9 mouse cellular contexts compared by ENCODE assay signal in genomic region chr14:20178593-20178992, GRCm38 (mm10). TPM values are rescaled to one million over a fixed set of nuclear protein-coding genes. Genes with fewer than 3 reads are reported as not detected.
DNase-seq lines count a peak whose midpoint lies in the region; ATAC-seq and TF ChIP-seq lines count a peak whose summit lies in the region.
"Had no signal": no experiment of that assay in that cellular context is flagged by ENCODE, and none has a peak within 500 bp of the region (broad histone marks: within the 10 kb centered on the region; RNA-seq: fewer than 3 reads in every experiment).

No protein-coding gene starts in this region.

- H3K4me2 ChIP-seq in hindbrain, embryonic 16.5 days (ENCODE audit: low read length) = no peak overlapping the region
- H3K4me2 ChIP-seq in limb, embryonic 12.5 days = peak overlapping the region; percentile 88

- no peak for DNase-seq in hindbrain, embryonic 10.5 days (ENCODE audit: low spot score)
- DNase-seq in spleen, adult 2 months (ENCODE audit: low read depth in 1 of 2, low spot score in 2 of 2) = no peak
- no peak for DNase-seq in spleen, postnatal 4 days (ENCODE audit: low spot score in 2 of 2)
- DNase-seq in adrenal gland, adult 18-20 months (ENCODE audit: low spot score in 2 of 2) = no peak
- DNase-seq in ovary, postnatal 36 days (ENCODE audit: low spot score) = no peak
- DNase-seq in cerebellum, adult 18-20 months = no peak
- DNase-seq: right cerebral cortex, postnatal 14 days had no signal

- no peak for ATAC-seq in hindbrain, embryonic 16.5 days
- no peak for ATAC-seq in limb, embryonic 12.5 days (ENCODE audit: insufficient number of reproducible peaks, insufficient read depth, low FRiP score, low TSS enrichment, low read depth)

- 0 out of 2 replicates have a peak, but pooled peaks cover 15% of the 10 kb centered on the region for H3K36me3 ChIP-seq in hindbrain, embryonic 10.5 days
- H3K36me3 ChIP-seq in hindbrain, embryonic 16.5 days (ENCODE audit: control insufficient read depth, insufficient read depth, low read length) = no peaks in the 10 kb centered on the region
- no peaks in the 10 kb centered on the region for H3K36me3 ChIP-seq in spleen, adult 2 months (ENCODE audit: control insufficient read depth, insufficient read depth, low read length)
- no peaks in the 10 kb centered on the region for H3K36me3 ChIP-seq in limb, embryonic 12.5 days

- no peaks in the 10 kb centered on the region for H3K9me3 ChIP-seq in hindbrain, embryonic 10.5 days
- no peaks in the 10 kb centered on the region for H3K9me3 ChIP-seq in hindbrain, embryonic 16.5 days (ENCODE audit: control insufficient read depth, low read length)
- no peaks in the 10 kb centered on the region for H3K9me3 ChIP-seq in limb, embryonic 12.5 days

- H3K4me3 ChIP-seq in hindbrain, embryonic 10.5 days = peak overlapping the region; percentile 69
- no peak overlapping the region for H3K4me3 ChIP-seq in hindbrain, embryonic 16.5 days (ENCODE audit: low read length)
- peak overlapping the region; percentile 11; the same call in 1 of the 2 replicates for H3K4me3 ChIP-seq in spleen, adult 2 months (ENCODE audit: extremely low read depth, insufficient read depth, insufficient read length)
- H3K4me3 ChIP-seq in limb, embryonic 12.5 days (replicated peaks) = no peak overlapping the region

- WGBS in hindbrain, embryonic 10.5 days = 8% methylated on average over 4 of the region's 4 CpGs
- 13% methylated on average over 4 of the region's 4 CpGs for WGBS in hindbrain, embryonic 16.5 days
- 19% methylated on average over 4 of the region's 4 CpGs for WGBS in spleen, adult 2 months
- WGBS in limb, embryonic 12.5 days = 21% methylated on average over 4 of the region's 4 CpGs

- H3K4me1 ChIP-seq in hindbrain, embryonic 10.5 days (replicated peaks) = peaks cover 60% of the 10 kb centered on the region
- peaks cover 11% of the 10 kb centered on the region for H3K4me1 ChIP-seq in hindbrain, embryonic 16.5 days (ENCODE audit: control insufficient read depth, insufficient read depth, low read depth, low read length)
- peaks cover 23% of the 10 kb centered on the region for H3K4me1 ChIP-seq in spleen, adult 2 months (ENCODE audit: control insufficient read depth, insufficient read depth, insufficient read length)
- peaks cover 47% of the 10 kb centered on the region for H3K4me1 ChIP-seq in limb, embryonic 12.5 days (replicated peaks)

- 0 out of 2 replicates have a peak, but pooled peaks cover 12% of the 10 kb centered on the region for H3K27me3 ChIP-seq in hindbrain, embryonic 10.5 days (ENCODE audit: insufficient read depth, poor library complexity, severe bottlenecking)
- peaks cover 2% of the 10 kb centered on the region; the same call in 1 of the 2 replicates for H3K27me3 ChIP-seq in hindbrain, embryonic 16.5 days (replicated peaks; ENCODE audit: control insufficient read depth, insufficient read depth, low read length)
- no peaks in the 10 kb centered on the region for H3K27me3 ChIP-seq in spleen, adult 2 months (ENCODE audit: control insufficient read depth, insufficient read depth, low read length)
- no peaks in the 10 kb centered on the region for H3K27me3 ChIP-seq in limb, embryonic 12.5 days

- no peak for TF ChIP-seq POLR2A in spleen, adult 2 months (IDR thresholded peaks at IDR 0.05; ENCODE audit: low read depth, low read length)

- no peak for TF ChIP-seq CTCF in spleen, adult 2 months (IDR thresholded peaks at IDR 0.05; ENCODE audit: extremely low read depth, insufficient read depth, insufficient read length, insufficient replicate concordance)

- 0 out of 2 replicates have a peak overlapping the region, but pooled peaks have one; percentile 24 for H3K27ac ChIP-seq in hindbrain, embryonic 10.5 days
- H3K27ac ChIP-seq in hindbrain, embryonic 16.5 days (ENCODE audit: low read depth, low read length) = no peak overlapping the region
- no peak overlapping the region for H3K27ac ChIP-seq in spleen, adult 2 months (ENCODE audit: insufficient read depth, low read length)
- H3K27ac ChIP-seq in limb, embryonic 12.5 days = peak overlapping the region; percentile 56; the same call in 1 of the 2 replicates

- no peak overlapping the region for H3K9ac ChIP-seq in hindbrain, embryonic 16.5 days (ENCODE audit: low read depth, low read length)
- 0 out of 2 replicates have a peak overlapping the region, but pooled peaks have one; percentile 23 for H3K9ac ChIP-seq in limb, embryonic 12.5 days (replicated peaks)

RNA-seq across cellular contexts. Expression of gene Kcnk5, which starts 3.0 kb away (rescaled TPM):
- 12.4 and 13.5 TPM in 2 replicates for polyA plus RNA-seq in hindbrain, embryonic 10.5 days (2016; fragmentation: Nextera tagmentation; extraction: Ambion mirVana)
- 1.4 and 1.7 TPM in 2 replicates for polyA plus RNA-seq in hindbrain, embryonic 16.5 days (2015; fragmentation: Nextera tagmentation; extraction: Ambion mirVana)
- polyA plus RNA-seq in spleen, adult 2 months (2012; rRNA removed) = 7.4 and 7.8 TPM in 2 replicates
- 6.9 TPM in 2 replicates for polyA plus RNA-seq in limb, embryonic 12.5 days (2016; fragmentation: Nextera tagmentation; extraction: Ambion mirVana)
- total RNA-seq in adrenal gland, adult 18-20 months (2021) = 10 to 100 TPM in 1 of 2 experiments, 1 to 10 TPM in 1; 4.3 to 10.7 TPM

RNA-seq across cellular contexts. Expression of gene Saysd1, which starts 40.3 kb away (rescaled TPM):
- polyA plus RNA-seq in hindbrain, embryonic 10.5 days (2016; fragmentation: Nextera tagmentation; extraction: Ambion mirVana) = 12.2 and 13.1 TPM in 2 replicates
- polyA plus RNA-seq in hindbrain, embryonic 16.5 days (2015; fragmentation: Nextera tagmentation; extraction: Ambion mirVana) = 12.1 and 12.6 TPM in 2 replicates
- polyA plus RNA-seq in spleen, adult 2 months (2012; rRNA removed) = 6.1 and 6.8 TPM in 2 replicates
- 10.3 and 10.6 TPM in 2 replicates for polyA plus RNA-seq in limb, embryonic 12.5 days (2016; fragmentation: Nextera tagmentation; extraction: Ambion mirVana)
- 1 to 10 TPM; 5.1 to 7.8 TPM for total RNA-seq in adrenal gland, adult 18-20 months (2021)

Comparison
In these comparisons a context has a peak if more than half of its experiments do, and no peak if none do; other contexts are left out.
1. H3K27ac ChIP-seq: peak in hindbrain, embryonic 10.5 days (single experiment) and limb, embryonic 12.5 days (single experiment); none in hindbrain, embryonic 16.5 days (single experiment) and spleen, adult 2 months (single experiment).
2. H3K4me3 ChIP-seq: peak in hindbrain, embryonic 10.5 days (single experiment) and spleen, adult 2 months (single experiment); none in hindbrain, embryonic 16.5 days (single experiment) and limb, embryonic 12.5 days (single experiment).